Mouse (Mus musculus) cerebellum, adult 8-10 months (tissue): Measurements from ENCODE around the gene Abcb8.
A peak's percentile ranks its signal among the peaks of the same experiment; 100 is the strongest.

ENCODE experiments used
- DNase-seq: peaks from one replicate; pipeline ENCODE4 v3.0.0; 2022

Gene Abcb8

GRCm38 (mm10) chr5:24393392-24393997, at the start of gene Abcb8:
Abcb8 (plus strand) TSS chr5:24393663.
- DNase-seq: peak; percentile 81

GRCm38 (mm10) chr5:24343977-24344436, 49.5 kb upstream of the Abcb8 start:
- DNase-seq: no peak

DNA sequence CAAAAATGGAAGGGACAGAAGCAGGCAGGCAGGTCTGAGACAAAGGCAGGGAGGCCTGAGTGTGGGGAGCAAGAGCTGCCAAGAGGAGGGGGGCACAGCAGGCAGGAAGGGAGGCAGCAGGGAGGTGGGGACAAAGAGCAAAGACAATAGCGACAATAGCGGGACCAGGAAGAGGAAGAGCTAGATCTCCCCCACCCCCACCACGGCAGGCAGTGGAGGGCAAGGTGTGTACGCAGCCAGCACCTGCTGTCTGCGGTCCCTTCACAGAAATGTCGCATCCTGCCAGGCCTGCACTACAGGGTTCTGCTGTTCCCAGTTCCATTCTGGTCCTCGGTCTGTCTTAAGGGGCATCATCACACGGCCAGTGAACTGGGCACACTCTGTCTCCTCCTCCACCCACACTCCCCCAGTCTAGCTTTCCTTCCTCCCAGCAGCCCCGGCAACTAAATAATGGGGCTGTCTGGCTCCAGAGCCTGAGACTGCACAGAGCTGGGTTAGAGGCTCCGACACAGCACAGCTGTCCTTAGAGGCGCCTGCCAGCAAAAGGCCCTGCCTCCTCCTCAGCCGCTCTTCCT, 48.9 kb upstream of the Abcb8 start:
- DNase-seq: no peak

- DNase-seq: no peak
Observed at GRCm38 (mm10) chr5:24346313-24346712, 47.1 kb upstream of the Abcb8 start.

- DNase-seq: no peak
Observed at GRCm38 (mm10) chr5:24347186-24347875, 46.1 kb upstream of the Abcb8 start.

- DNase-seq: peak; percentile 73
Observed at GRCm38 (mm10) chr5:24348128-24348527, 45.3 kb upstream of the Abcb8 start.

- DNase-seq: peak; percentile 41
Observed at GRCm38 (mm10) chr5:24348546-24348945, 44.9 kb upstream of the Abcb8 start.

- DNase-seq: no peak
Observed at GRCm38 (mm10) chr5:24350073-24350472, 43.4 kb upstream of the Abcb8 start.

DNA sequence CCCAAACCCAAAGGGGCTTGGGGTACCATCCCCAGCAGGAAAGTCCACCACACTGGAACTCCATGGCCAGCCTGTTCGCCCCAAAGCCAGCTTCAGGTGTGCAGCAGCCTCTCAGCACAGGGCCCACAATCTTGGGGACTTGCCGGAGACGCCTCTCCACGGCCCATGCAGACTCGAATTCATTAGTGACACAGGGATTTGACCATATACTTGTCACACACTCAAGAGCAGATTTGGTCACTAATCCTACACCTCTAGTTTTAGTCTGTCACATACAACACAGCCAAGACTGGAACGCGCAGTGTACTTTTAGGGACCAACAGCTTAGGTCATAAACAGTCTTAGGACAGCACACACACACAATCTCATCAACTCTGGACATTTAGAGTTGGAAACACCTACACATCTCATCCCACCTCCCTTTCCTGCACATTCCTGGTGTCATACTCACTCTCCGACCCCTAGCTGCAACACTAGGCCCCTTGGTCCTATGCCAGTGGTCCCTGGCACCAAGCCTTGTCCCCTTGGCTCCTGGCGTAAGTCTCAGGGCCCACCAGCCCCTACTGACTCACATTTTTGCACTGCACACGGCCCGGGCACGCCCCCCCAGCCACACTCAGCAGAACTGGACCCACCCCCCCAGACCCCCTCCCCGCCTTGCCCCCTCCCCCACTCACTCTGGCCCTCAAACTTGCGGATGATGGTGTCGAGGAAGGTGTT, 42.8 kb upstream of the Abcb8 start:
- no peak for DNase-seq

DNA sequence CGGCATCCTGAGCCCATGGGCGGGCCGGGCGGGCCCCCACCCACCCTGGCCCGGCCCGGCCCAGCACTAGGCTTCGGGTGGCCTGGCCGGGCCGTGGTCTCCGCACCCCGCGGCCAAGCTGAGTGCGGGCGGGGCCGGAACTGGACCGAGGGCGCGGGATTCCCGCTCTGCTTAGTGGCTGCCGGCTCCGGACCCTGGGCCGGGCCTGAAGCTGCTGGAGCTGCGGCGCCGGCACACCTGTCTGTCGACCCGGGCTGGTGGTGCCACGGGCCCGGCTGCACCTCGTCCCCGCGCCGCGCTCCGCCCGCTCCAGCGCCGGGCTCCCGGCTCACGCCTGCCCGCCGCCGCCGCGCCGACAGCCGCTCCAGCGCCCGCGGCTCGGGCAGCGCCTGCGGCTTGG, 42.2 kb upstream of the Abcb8 start, which contains the start of gene Kcnh2:
TSS of gene Kcnh2 (minus strand) at position 327 of the 400 bp plus-strand sequence.
- no peak for DNase-seq

DNA sequence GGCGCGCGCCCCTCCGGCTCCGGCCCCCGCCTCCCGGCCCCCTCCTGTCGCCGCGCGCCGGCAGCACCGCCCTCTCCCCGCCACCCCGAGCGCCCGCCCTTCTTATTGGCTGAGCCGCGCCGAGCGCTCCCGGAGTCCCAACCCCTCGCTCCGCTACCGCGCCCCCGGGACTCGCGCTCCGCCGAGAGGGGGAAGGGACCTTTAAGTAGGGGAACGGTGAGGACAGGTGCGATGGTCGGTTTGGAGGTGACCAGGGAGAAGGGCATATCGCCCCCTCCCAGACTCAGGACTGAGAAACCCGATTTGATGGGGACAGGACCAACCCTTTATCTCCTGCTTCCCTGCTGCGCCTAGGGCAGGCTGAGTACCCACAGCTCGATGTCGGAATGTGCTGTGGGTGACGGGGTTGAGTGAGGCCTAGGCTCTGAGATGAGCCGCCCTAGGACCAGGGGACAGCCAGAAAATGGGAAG, 41.7 kb upstream of the Abcb8 start:
- peak; percentile 86 for DNase-seq

GRCm38 (mm10) chr5:24352251-24352859, 41.1 kb upstream of the Abcb8 start:
- no peak for DNase-seq

DNA sequence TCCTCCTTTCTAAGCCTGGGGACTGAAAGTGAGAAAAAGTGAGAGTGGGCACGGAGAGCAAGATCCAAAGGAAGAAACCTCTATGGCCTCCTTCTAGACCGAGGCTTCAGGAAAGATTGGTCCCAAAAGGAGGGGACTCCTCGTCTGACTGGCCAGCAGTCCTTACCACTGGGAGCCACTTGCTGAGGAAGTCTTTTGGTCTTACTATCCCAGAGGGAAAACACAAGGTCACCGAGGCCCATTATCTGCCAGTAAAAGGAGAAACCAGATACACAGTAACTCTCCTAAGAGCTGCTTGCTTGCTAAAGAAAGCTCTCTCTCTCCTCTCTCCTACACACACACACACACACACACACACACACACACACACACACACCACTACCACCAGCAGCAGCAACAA, 40.1 kb upstream of the Abcb8 start:
- DNase-seq: no peak

- no peak for DNase-seq
Observed at GRCm38 (mm10) chr5:24356764-24357163, 36.7 kb upstream of the Abcb8 start.

DNA sequence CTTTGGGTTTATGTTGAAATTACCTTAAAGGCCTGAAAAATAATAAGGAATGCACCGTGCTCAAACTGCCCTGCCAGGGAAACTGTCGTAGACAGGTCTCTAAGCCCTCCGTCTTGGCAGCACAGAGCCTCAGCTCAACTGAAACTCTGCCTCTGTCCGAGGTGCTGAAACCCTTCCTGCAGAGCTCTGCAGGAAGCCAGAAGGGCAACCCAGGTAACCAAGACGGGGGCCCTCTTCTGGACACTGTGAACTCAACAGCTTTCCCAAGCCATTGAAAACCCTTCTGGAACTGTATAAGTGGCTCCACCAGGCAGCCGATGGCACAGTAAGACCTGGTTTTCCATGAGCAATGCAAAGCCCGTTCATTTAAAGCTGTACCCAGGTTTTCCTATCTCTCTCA, 36.0 kb upstream of the Abcb8 start:
- DNase-seq: no peak

- peak; percentile 89 for DNase-seq
Observed at GRCm38 (mm10) chr5:24360792-24361454, 32.5 kb upstream of the Abcb8 start.

DNA sequence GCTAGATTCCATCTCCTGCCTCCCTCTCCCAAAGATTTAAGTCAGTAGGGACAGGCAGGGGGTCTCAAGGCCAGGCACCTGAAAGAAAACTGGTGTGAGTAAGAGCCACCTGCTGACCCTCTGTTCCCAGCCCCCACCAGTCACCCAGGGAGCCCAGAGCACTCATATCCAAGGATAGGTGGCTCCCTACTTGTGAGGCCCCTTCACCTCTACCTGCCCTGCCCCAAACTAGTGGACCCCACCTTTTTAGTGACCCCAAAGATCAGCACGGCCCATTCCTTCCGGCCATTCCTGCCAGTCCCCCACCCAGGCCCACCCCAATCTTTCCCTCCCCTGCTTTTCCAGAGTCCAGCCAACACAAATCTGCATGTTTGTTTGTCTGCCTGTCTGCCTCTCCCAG, 30.0 kb upstream of the Abcb8 start:
- no peak for DNase-seq

- DNase-seq: no peak
Observed at GRCm38 (mm10) chr5:24364061-24364460, 29.4 kb upstream of the Abcb8 start.

GRCm38 (mm10) chr5:24364508-24364907, 29.0 kb upstream of the Abcb8 start, which contains the start of gene Nos3:
Nos3 (plus strand) TSS chr5:24364810.
- DNase-seq: no peak

- no peak for DNase-seq
Observed at GRCm38 (mm10) chr5:24364963-24365362, 28.5 kb upstream of the Abcb8 start.

- DNase-seq: no peak
Observed at GRCm38 (mm10) chr5:24365528-24365927, 27.9 kb upstream of the Abcb8 start.

DNA sequence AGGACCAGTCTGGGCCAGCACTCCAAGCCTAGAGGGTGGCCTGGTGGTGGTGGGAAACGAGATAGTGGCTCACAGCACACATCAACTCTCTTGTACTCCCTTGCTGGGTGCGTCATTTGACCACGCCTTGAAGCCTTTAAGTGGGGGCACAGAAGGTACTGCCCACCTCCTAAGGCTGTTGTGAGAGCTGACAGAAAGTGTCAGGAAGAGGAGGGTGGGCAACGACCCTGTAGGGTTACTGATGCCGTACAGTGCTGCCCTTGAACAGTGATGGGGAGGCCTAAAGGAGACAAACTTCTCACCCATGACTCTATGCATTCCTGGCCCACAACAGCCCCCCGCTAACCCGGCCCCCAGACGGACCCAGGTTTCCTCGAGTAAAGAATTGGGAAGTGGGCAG, 27.0 kb upstream of the Abcb8 start:
- DNase-seq: no peak
